8 mouse cellular contexts compared by ENCODE assay signal in genomic region chr10:8391264-8391748, GRCm38 (mm10).
DNase-seq lines count a peak whose midpoint lies in the region; ATAC-seq and TF ChIP-seq lines count a peak whose summit lies in the region.
"Had no signal": no experiment of that assay in that cellular context is flagged by ENCODE, and none has a peak within 500 bp of the region (broad histone marks: within the 10 kb centered on the region; RNA-seq: fewer than 3 reads in every experiment).

No protein-coding gene starts in this region.

- peak; percentile 10 to 15 for DNase-seq in right cerebral cortex, adult 2 months (ENCODE audit: low spot score in 2 of 2)
- no peak for DNase-seq in right cerebral cortex, postnatal 14 days
- DNase-seq in cerebellum, adult 18-20 months: peak; percentile 53 to 61
- DNase-seq in layer of hippocampus, adult 8-10 months (ENCODE audit: low spot score in 2 of 2): peak; percentile 29 to 54
- DNase-seq in stomach, postnatal 0 days (ENCODE audit: low spot score): no peak

- H3K36me3 ChIP-seq in forebrain, embryonic 12.5 days (replicated peaks): no peaks in the 10 kb centered on the region
- H3K36me3 ChIP-seq in stomach, postnatal 0 days (ENCODE audit: control insufficient read depth, insufficient read depth, low read length): no peaks in the 10 kb centered on the region
- H3K36me3 ChIP-seq: liver, embryonic 15.5 days had no signal

- no peak overlapping the region for H3K9ac ChIP-seq in forebrain, embryonic 12.5 days
- no peak overlapping the region for H3K9ac ChIP-seq in stomach, postnatal 0 days (ENCODE audit: low read length)
- H3K9ac ChIP-seq: liver, embryonic 15.5 days had no signal

- peak; percentile 55; the same call in 1 of the 2 replicates for ATAC-seq in forebrain, embryonic 12.5 days (ENCODE audit: low FRiP score)
- ATAC-seq in stomach, postnatal 0 days (ENCODE audit: low FRiP score, low TSS enrichment): no peak
- no peak for ATAC-seq in megakaryocyte-erythroid progenitor cell, adult 5-6 weeks (replicated peaks; ENCODE audit: low FRiP score, low TSS enrichment, poor library complexity, severe bottlenecking)

- H3K4me1 ChIP-seq in forebrain, embryonic 12.5 days: no peaks in the 10 kb centered on the region
- no peaks in the 10 kb centered on the region for H3K4me1 ChIP-seq in stomach, postnatal 0 days (replicated peaks; ENCODE audit: control insufficient read depth, insufficient read depth)
- H3K4me1 ChIP-seq: liver, embryonic 15.5 days had no signal

- no peak for TF ChIP-seq EP300 in stomach, postnatal 0 days (optimal IDR thresholded peaks at IDR 0.05)

- H3K27me3 ChIP-seq in forebrain, embryonic 12.5 days: peaks cover 43% of the 10 kb centered on the region
- no peaks in the 10 kb centered on the region for H3K27me3 ChIP-seq in stomach, postnatal 0 days (ENCODE audit: control insufficient read depth, insufficient read depth, low read length)
- H3K27me3 ChIP-seq: liver, embryonic 15.5 days had no signal

- H3K9me3 ChIP-seq in forebrain, embryonic 12.5 days: no peaks in the 10 kb centered on the region
- no peaks in the 10 kb centered on the region for H3K9me3 ChIP-seq in stomach, postnatal 0 days (ENCODE audit: control insufficient read depth, low read length)
- H3K9me3 ChIP-seq: liver, embryonic 15.5 days had no signal

- H3K4me2 ChIP-seq in forebrain, embryonic 12.5 days: no peak overlapping the region
- no peak overlapping the region for H3K4me2 ChIP-seq in stomach, postnatal 0 days (replicated peaks; ENCODE audit: low read depth)
- H3K4me2 ChIP-seq: liver, embryonic 15.5 days had no signal

- H3K4me3 ChIP-seq in forebrain, embryonic 12.5 days (replicated peaks): no peak overlapping the region
- no peak overlapping the region for H3K4me3 ChIP-seq in stomach, postnatal 0 days (ENCODE audit: low read depth, low read length)
- H3K4me3 ChIP-seq: liver, embryonic 15.5 days had no signal

- WGBS in forebrain, embryonic 12.5 days: 18% methylated on average over 4 of the region's 4 CpGs
- WGBS in stomach, postnatal 0 days: 49% methylated on average over 4 of the region's 4 CpGs

- TF ChIP-seq CTCF in stomach, postnatal 0 days (IDR thresholded peaks at IDR 0.05; ENCODE audit: low read depth): peak; percentile 55

- H3K27ac ChIP-seq in forebrain, embryonic 12.5 days: no peak overlapping the region
- H3K27ac ChIP-seq in stomach, postnatal 0 days (replicated peaks): no peak overlapping the region
- H3K27ac ChIP-seq: liver, embryonic 15.5 days had no signal

Comparison
In these comparisons a context has a peak if more than half of its experiments do, and no peak if none do; other contexts are left out.
1. DNase-seq: peak in right cerebral cortex, adult 2 months (2 of 2), cerebellum, adult 18-20 months (2 of 2) and layer of hippocampus, adult 8-10 months (2 of 2); none in right cerebral cortex, postnatal 14 days (single experiment) and stomach, postnatal 0 days (single experiment).